Mouse (Mus musculus) megakaryocyte-erythroid progenitor cell, adult 5-6 weeks (primary cell): ENCODE data around the gene Pccb. TPM values are rescaled to one million over a fixed set of nuclear protein-coding genes. Genes with fewer than 3 reads are reported as not detected.

Experiments
- ATAC-seq: replicated peaks from 2 replicates; pipeline ENCODE4 v1.8.0; 2016; ENCODE audit warnings: mild to moderate bottlenecking, inconsistent platforms; ENCODE audit not compliant: severe bottlenecking, poor library complexity, low FRiP score, low TSS enrichment
- total RNA-seq, 2 experiments: library from RNA; stranded (forward) in 1 of 2; stranded (reverse) in 1 of 2; fragments of 200-1000, 215-1000 nt in 1 of 2; fragments of >200 nt in 1 of 2; fragmentation: Nextera tagmentation in 1 of 2; gene quantifications; 2 replicates each; pipeline ENCODE4 v1.2.3; 2014 to 2017

Pccb gene
- total RNA-seq, 2 experiments from 2014 or later = 27.7 to 33.2 TPM

- ATAC-seq = no peak
These were observed 18.0 kb upstream of the Pccb start for GRCm38 (mm10) chr9:101052691-101053090.

- ATAC-seq = no peak
These were observed 17.3 kb upstream of the Pccb start for GRCm38 (mm10) chr9:101052007-101052406.

- ATAC-seq = no peak
These were observed 11.1 kb upstream of the Pccb start for GRCm38 (mm10) chr9:101045710-101046338.

- no peak for ATAC-seq
These were observed 7.6 kb upstream of the Pccb start for GRCm38 (mm10) chr9:101042249-101042648.

- no peak for ATAC-seq
These were observed 6.8 kb upstream of the Pccb start for GRCm38 (mm10) chr9:101041508-101041907.

GRCm38 (mm10) chr9:101038634-101039033 lies 3.9 kb upstream of the Pccb start:
- ATAC-seq = no peak

GRCm38 (mm10) chr9:101037396-101037795 lies 2.7 kb upstream of the Pccb start:
- ATAC-seq = no peak

GRCm38 (mm10) chr9:101036876-101037275 lies 2.2 kb upstream of the Pccb start:
- ATAC-seq = no peak

GRCm38 (mm10) chr9:101035836-101036596 lies 1.3 kb upstream of the Pccb start:
- ATAC-seq = no peak

- ATAC-seq = no peak
These were observed 794 bp downstream of the Pccb start for GRCm38 (mm10) chr9:101033761-101034447.

- ATAC-seq = peak; percentile 54; the same call in 1 of the 2 replicates
These were observed 15.9 kb downstream of the Pccb start for GRCm38 (mm10) chr9:101018768-101019167.

- ATAC-seq = no peak
These were observed 16.8 kb downstream of the Pccb start for GRCm38 (mm10) chr9:101017734-101018516.

- ATAC-seq = no peak
These were observed 19.4 kb downstream of the Pccb start for GRCm38 (mm10) chr9:101015324-101015723.

GRCm38 (mm10) chr9:101012433-101012832 lies 22.3 kb downstream of the Pccb start:
- ATAC-seq = peak; percentile 92

GRCm38 (mm10) chr9:101005866-101006265 lies 28.8 kb downstream of the Pccb start:
- ATAC-seq = no peak

- ATAC-seq = no peak
These were observed 31.4 kb downstream of the Pccb start for GRCm38 (mm10) chr9:101003302-101003701.

GRCm38 (mm10) chr9:101002841-101003240 lies 31.9 kb downstream of the Pccb start:
- ATAC-seq = no peak

GRCm38 (mm10) chr9:101002053-101002452 lies 32.6 kb downstream of the Pccb start:
- peak; percentile 54; the same call in 1 of the 2 replicates for ATAC-seq

- ATAC-seq = peak; percentile 94
These were observed 37.6 kb downstream of the Pccb start for GRCm38 (mm10) chr9:100997138-100997537.

GRCm38 (mm10) chr9:100993937-100994336 lies 40.8 kb downstream of the Pccb start:
- no peak for ATAC-seq
